Mouse (Mus musculus): ENCODE measurements at regions not wholly inside any gene's neighbourhood (a gene's known extent, or its start where the extent isn't known, plus 50 kb on each side); places are given as distances from the start of the nearest gene placed in this dataset.
A peak's percentile ranks its signal among the peaks of the same experiment; 100 is the strongest.

- no peaks in the 10 kb centered on the region for H3K27me3 ChIP-seq (ENCODE audit: control insufficient read depth, insufficient read depth, low read length)
- H3K36me3 ChIP-seq (ENCODE audit: control insufficient read depth, insufficient read depth, low read length) = no peaks in the 10 kb centered on the region
- H3K4me2 ChIP-seq = no peak overlapping the region
- ATAC-seq (replicated peaks; ENCODE audit: insufficient number of reproducible peaks, low FRiP score, low TSS enrichment) = no peak
- H3K9me3 ChIP-seq (replicated peaks; ENCODE audit: control insufficient read depth, low read length) = no peaks in the 10 kb centered on the region
- H3K27ac ChIP-seq (ENCODE audit: low read depth, low read length) = no peak overlapping the region
- peaks cover 11% of the 10 kb centered on the region for H3K4me1 ChIP-seq (ENCODE audit: control insufficient read depth, insufficient read depth, low read length)
- no peak overlapping the region for H3K9ac ChIP-seq (ENCODE audit: low read depth, low read length)
- no peak overlapping the region for H3K4me3 ChIP-seq (ENCODE audit: low read depth, low read length)
Measured at GRCm38 (mm10) chr9:115683951-115684350, 225.3 kb upstream of the Gadl1 start.

- no peak overlapping the region for H3K9ac ChIP-seq (ENCODE audit: low read depth, low read length)
- H3K4me2 ChIP-seq = no peak overlapping the region
- no peak for ATAC-seq (replicated peaks; ENCODE audit: insufficient number of reproducible peaks, low FRiP score, low TSS enrichment)
- WGBS (ENCODE audit: insufficient replicate concordance) = 85% methylated on average over 5 of the region's 5 CpGs
- H3K4me1 ChIP-seq (ENCODE audit: control insufficient read depth, insufficient read depth, low read length) = no peaks in the 10 kb centered on the region
- H3K4me3 ChIP-seq (ENCODE audit: low read depth, low read length) = no peak overlapping the region
- H3K36me3 ChIP-seq (ENCODE audit: control insufficient read depth, insufficient read depth, low read length) = no peaks in the 10 kb centered on the region
- H3K9me3 ChIP-seq (replicated peaks; ENCODE audit: control insufficient read depth, low read length) = no peaks in the 10 kb centered on the region
- H3K27me3 ChIP-seq (ENCODE audit: control insufficient read depth, insufficient read depth, low read length) = no peaks in the 10 kb centered on the region
- H3K27ac ChIP-seq (ENCODE audit: low read depth, low read length) = no peak overlapping the region
Measured at GRCm38 (mm10) chr9:115686605-115687004, 222.7 kb upstream of the Gadl1 start.

GRCm38 (mm10) chr9:115692837-115693236 is 216.4 kb upstream of the Gadl1 start:
- Histone ChIP-seq H3K27ac (ENCODE audit: low read depth, low read length) (no peak overlapping the region), H3K27me3 (ENCODE audit: control insufficient read depth, insufficient read depth, low read length) (no peaks in the 10 kb centered on the region), H3K9me3 (replicated peaks; ENCODE audit: control insufficient read depth, low read length) (no peaks in the 10 kb centered on the region), H3K4me2 (no peak overlapping the region), H3K9ac (ENCODE audit: low read depth, low read length) (no peak overlapping the region), H3K36me3 (ENCODE audit: control insufficient read depth, insufficient read depth, low read length) (no peaks in the 10 kb centered on the region), H3K4me1 (ENCODE audit: control insufficient read depth, insufficient read depth, low read length) (no peaks in the 10 kb centered on the region), H3K4me3 (ENCODE audit: low read depth, low read length) (no peak overlapping the region)
- no peak for ATAC-seq (replicated peaks; ENCODE audit: insufficient number of reproducible peaks, low FRiP score, low TSS enrichment)
- 54% methylated on average over 2 of the region's 2 CpGs for WGBS (ENCODE audit: insufficient replicate concordance)

GRCm38 (mm10) chr9:115703791-115704190 is 205.5 kb upstream of the Gadl1 start:
- no peak for ATAC-seq (replicated peaks; ENCODE audit: insufficient number of reproducible peaks, low FRiP score, low TSS enrichment)
- H3K9me3 ChIP-seq (replicated peaks; ENCODE audit: control insufficient read depth, low read length) = no peaks in the 10 kb centered on the region
- no peak overlapping the region for H3K9ac ChIP-seq (ENCODE audit: low read depth, low read length)
- no peaks in the 10 kb centered on the region for H3K27me3 ChIP-seq (ENCODE audit: control insufficient read depth, insufficient read depth, low read length)
- no peak overlapping the region for H3K4me2 ChIP-seq
- no peak overlapping the region for H3K27ac ChIP-seq (ENCODE audit: low read depth, low read length)
- no peak overlapping the region for H3K4me3 ChIP-seq (ENCODE audit: low read depth, low read length)
- WGBS (ENCODE audit: insufficient replicate concordance) = 83% methylated on average over 7 of the region's 7 CpGs
- H3K36me3 ChIP-seq (ENCODE audit: control insufficient read depth, insufficient read depth, low read length) = no peaks in the 10 kb centered on the region
- peaks cover 5% of the 10 kb centered on the region for H3K4me1 ChIP-seq (ENCODE audit: control insufficient read depth, insufficient read depth, low read length)

- ATAC-seq (replicated peaks; ENCODE audit: insufficient number of reproducible peaks, low FRiP score, low TSS enrichment) = no peak
- Histone ChIP-seq H3K4me3 (ENCODE audit: low read depth, low read length) (no peak overlapping the region), H3K36me3 (ENCODE audit: control insufficient read depth, insufficient read depth, low read length) (no peaks in the 10 kb centered on the region), H3K4me2 (no peak overlapping the region), H3K27me3 (ENCODE audit: control insufficient read depth, insufficient read depth, low read length) (no peaks in the 10 kb centered on the region), H3K9me3 (replicated peaks; ENCODE audit: control insufficient read depth, low read length) (no peaks in the 10 kb centered on the region), H3K27ac (ENCODE audit: low read depth, low read length) (no peak overlapping the region), H3K9ac (ENCODE audit: low read depth, low read length) (no peak overlapping the region), H3K4me1 (ENCODE audit: control insufficient read depth, insufficient read depth, low read length) (peaks cover 5% of the 10 kb centered on the region)
- 31% methylated on average over 9 of the region's 9 CpGs for WGBS (ENCODE audit: insufficient replicate concordance)
Measured at GRCm38 (mm10) chr9:115704249-115704648, 205.0 kb upstream of the Gadl1 start.

GRCm38 (mm10) chr9:115705761-115706160 is 203.5 kb upstream of the Gadl1 start:
- Histone ChIP-seq H3K4me1 (ENCODE audit: control insufficient read depth, insufficient read depth, low read length) (peaks cover 5% of the 10 kb centered on the region), H3K4me3 (ENCODE audit: low read depth, low read length) (no peak overlapping the region), H3K9ac (ENCODE audit: low read depth, low read length) (no peak overlapping the region), H3K4me2 (no peak overlapping the region), H3K36me3 (ENCODE audit: control insufficient read depth, insufficient read depth, low read length) (no peaks in the 10 kb centered on the region), H3K27ac (ENCODE audit: low read depth, low read length) (no peak overlapping the region), H3K27me3 (ENCODE audit: control insufficient read depth, insufficient read depth, low read length) (no peaks in the 10 kb centered on the region), H3K9me3 (replicated peaks; ENCODE audit: control insufficient read depth, low read length) (no peaks in the 10 kb centered on the region)
- no peak for ATAC-seq (replicated peaks; ENCODE audit: insufficient number of reproducible peaks, low FRiP score, low TSS enrichment)
- 81% methylated on average over 6 of the region's 6 CpGs for WGBS (ENCODE audit: insufficient replicate concordance)

- H3K4me2 ChIP-seq = peak overlapping the region; percentile 19
- ATAC-seq (replicated peaks; ENCODE audit: insufficient number of reproducible peaks, low FRiP score, low TSS enrichment) = peak; percentile 84
- peak overlapping the region; percentile 46; the same call in 1 of the 2 replicates for H3K27ac ChIP-seq (ENCODE audit: low read depth, low read length)
Measured at GRCm38 (mm10) chr9:115708199-115708934, 200.9 kb upstream of the Gadl1 start.

GRCm38 (mm10) chr9:115710039-115710739 is 199.1 kb upstream of the Gadl1 start:
- Histone ChIP-seq H3K27me3 (ENCODE audit: control insufficient read depth, insufficient read depth, low read length) (no peaks in the 10 kb centered on the region), H3K27ac (ENCODE audit: low read depth, low read length) (no peak overlapping the region)
- 80% methylated on average over 14 of the region's 14 CpGs for WGBS (ENCODE audit: insufficient replicate concordance)

More at GRCm38 (mm10) chr9:115708199-115708934, 200.9 kb upstream of the Gadl1 start:
- H3K9ac ChIP-seq (ENCODE audit: low read depth, low read length) = no peak overlapping the region
- no peaks in the 10 kb centered on the region for H3K36me3 ChIP-seq (ENCODE audit: control insufficient read depth, insufficient read depth, low read length)
- 26% methylated on average over 8 of the region's 8 CpGs for WGBS (ENCODE audit: insufficient replicate concordance)
- H3K4me3 ChIP-seq (ENCODE audit: low read depth, low read length) = no peak overlapping the region
- no peaks in the 10 kb centered on the region for H3K9me3 ChIP-seq (replicated peaks; ENCODE audit: control insufficient read depth, low read length)
- peaks cover 5% of the 10 kb centered on the region for H3K4me1 ChIP-seq (ENCODE audit: control insufficient read depth, insufficient read depth, low read length)
- no peaks in the 10 kb centered on the region for H3K27me3 ChIP-seq (ENCODE audit: control insufficient read depth, insufficient read depth, low read length)

More at GRCm38 (mm10) chr9:115710039-115710739, 199.1 kb upstream of the Gadl1 start:
- Histone ChIP-seq H3K4me3 (ENCODE audit: low read depth, low read length) (no peak overlapping the region), H3K9ac (ENCODE audit: low read depth, low read length) (no peak overlapping the region), H3K4me2 (no peak overlapping the region), H3K9me3 (replicated peaks; ENCODE audit: control insufficient read depth, low read length) (no peaks in the 10 kb centered on the region), H3K36me3 (ENCODE audit: control insufficient read depth, insufficient read depth, low read length) (no peaks in the 10 kb centered on the region), H3K4me1 (ENCODE audit: control insufficient read depth, insufficient read depth, low read length) (peaks cover 5% of the 10 kb centered on the region)
- no peak for ATAC-seq (replicated peaks; ENCODE audit: insufficient number of reproducible peaks, low FRiP score, low TSS enrichment)

Measured in heart, embryonic 11.5 days (tissue).